Mouse (Mus musculus): ENCODE results near the gene Tyw3.

- no peak for TF ChIP-seq CHD2 (IDR thresholded peaks at IDR 0.05; ENCODE audit: low read depth, low read length)
- no peak for TF ChIP-seq MAFK (IDR thresholded peaks at IDR 0.05; ENCODE audit: insufficient read depth, low read depth, low read length)
- no peak for TF ChIP-seq ZNF384 (IDR thresholded peaks at IDR 0.05; ENCODE audit: low read depth, low read length)
- TF ChIP-seq ZC3H11A (IDR thresholded peaks at IDR 0.05; ENCODE audit: borderline replicate concordance, low read depth, low read length) = no peak
Observed at GRCm38 (mm10) chr3:154597561-154597960, 657 bp upstream of the Tyw3 start.

Data from ES-E14 (cell line).